Mouse (Mus musculus) B cell, adult (primary cell): ENCODE measurements around the gene Phf7. TPM values are rescaled to one million over a fixed set of nuclear protein-coding genes. Genes with fewer than 3 reads are reported as not detected.

Source experiments
- total RNA-seq: library from RNA; stranded (reverse); gene quantifications from 4 replicates; pipeline ENCODE4 v1.2.4, GENCODE M21; 2023; ENCODE audit not compliant: inconsistent age

Gene Phf7
- total RNA-seq, result 13.3 to 16.2 TPM (median 15.3 TPM) in 4 replicates

DNA sequence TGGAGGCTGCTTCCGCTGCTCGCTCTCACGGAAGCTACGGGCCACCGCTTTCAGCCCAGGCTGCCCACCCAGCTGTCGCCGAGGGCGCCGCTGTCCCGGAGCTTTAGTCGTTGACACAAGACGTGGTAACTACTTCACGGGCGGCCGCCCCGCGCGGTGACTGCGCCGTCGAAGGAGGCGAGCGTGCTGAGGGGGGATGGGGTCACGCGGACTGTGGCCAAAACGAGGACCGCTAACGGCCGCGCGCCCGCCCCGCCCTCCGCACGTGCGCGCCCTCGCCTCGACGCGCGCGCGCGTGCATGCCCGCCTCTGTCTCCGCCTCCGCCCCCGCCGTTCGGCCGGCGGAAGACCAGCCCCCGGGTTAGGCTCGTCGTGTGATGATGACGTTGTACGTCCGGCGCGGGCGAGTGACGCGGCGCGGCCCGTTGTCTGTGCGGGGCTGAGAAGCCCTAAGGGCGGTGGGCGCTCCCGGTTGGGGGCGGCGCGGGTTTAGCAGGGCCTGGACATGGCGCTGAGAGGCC is at the start of gene Phf7, which contains the start of gene Bap1:
Gene Phf7 (minus strand): TSS at position 234 of the 521 bp plus-strand sequence.
Gene Bap1 (plus strand): TSS at position 367 of the 521 bp plus-strand sequence.

GRCm38 (mm10) chr14:31217666-31218065 is 33.5 kb downstream of the Phf7 start, which contains the start of gene Sema3g:
Sema3g (plus strand) TSS chr14:31217860.

DNA sequence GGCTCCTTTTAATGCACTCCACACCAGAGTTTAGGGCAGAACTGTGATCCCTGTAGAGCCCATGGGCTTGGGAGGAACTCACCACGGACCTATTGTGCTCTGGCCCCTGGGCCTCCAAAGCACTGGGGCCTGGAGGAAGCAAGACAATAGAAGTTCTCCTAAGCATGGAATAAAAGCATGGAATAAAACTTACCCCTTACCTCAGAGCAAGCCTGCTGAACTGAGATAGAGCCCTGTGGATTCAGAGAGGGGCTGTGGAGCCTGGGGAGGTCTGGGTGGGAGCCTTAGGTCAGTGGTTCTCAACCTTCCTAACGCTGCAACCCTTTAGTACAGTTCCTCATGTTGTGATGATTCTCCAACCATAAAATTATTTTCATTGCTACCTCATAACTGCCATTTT is 34.3 kb downstream of the Phf7 start, which contains the start of gene Nisch:
Gene Nisch (minus strand): TSS at position 101 of the 400 bp plus-strand sequence.

GRCm38 (mm10) chr14:31208084-31208483 is 43.0 kb downstream of the Phf7 start, which contains the start of gene Tnnc1:
Tnnc1 (plus strand) TSS chr14:31208312.

Other genes with a start within 250 kb of the Phf7 start
- 12.7 to 14.4 TPM (median 13.7 TPM) in 4 replicates for gene Glt8d1, start 249.9 kb downstream of the Phf7 start, total RNA-seq
- gene Spcs1, start 249.6 kb downstream of the Phf7 start, total RNA-seq, result 65.2 to 95.5 TPM (median 75.3 TPM) in 4 replicates
- gene Pbrm1, start 232.2 kb downstream of the Phf7 start, total RNA-seq, result 75.0 to 87.2 TPM (median 79.0 TPM) in 4 replicates
- 492 to 523 TPM (median 508 TPM) in 4 replicates for gene Gnl3, start 232.2 kb downstream of the Phf7 start, total RNA-seq
- gene Smim4, start 122.4 kb downstream of the Phf7 start, total RNA-seq, result 29.5 to 36.6 TPM (median 32.7 TPM) in 4 replicates
- gene Nt5dc2, start 120.3 kb downstream of the Phf7 start, total RNA-seq, result 0.90 to 2.2 TPM (median 1.5 TPM) in 4 replicates
- 0.60 to 1.9 TPM (median 0.69 TPM) in 4 replicates for gene Stab1, start 82.7 kb downstream of the Phf7 start, total RNA-seq
- not detected in 4 replicates for gene Tnnc1, start 43.0 kb downstream of the Phf7 start, total RNA-seq
- 333 to 346 TPM (median 340 TPM) in 4 replicates for gene Nisch, start 34.4 kb downstream of the Phf7 start, total RNA-seq
- 0.16 to 0.21 TPM (median 0.21 TPM) in 3 of 4 replicates, not detected in the other for gene Sema3g, start 33.5 kb downstream of the Phf7 start, total RNA-seq
- 117 to 125 TPM (median 123 TPM) in 4 replicates for gene Bap1, start 133 bp upstream of the Phf7 start, total RNA-seq
- 0.15 to 0.36 TPM (median 0.24 TPM) in 4 replicates for gene Dnah1, start 72.6 kb upstream of the Phf7 start, total RNA-seq
- 47.8 to 54.0 TPM (median 51.6 TPM) in 4 replicates for gene Capn7, start 85.3 kb upstream of the Phf7 start, total RNA-seq
- 263 to 304 TPM (median 276 TPM) in 4 replicates for gene Sh3bp5, start 184.8 kb upstream of the Phf7 start, total RNA-seq
- gene Eaf1, start 243.1 kb upstream of the Phf7 start, total RNA-seq, result 33.2 to 41.6 TPM (median 35.5 TPM) in 4 replicates
- gene Mettl6, start 243.7 kb upstream of the Phf7 start, total RNA-seq, result 35.6 to 43.9 TPM (median 40.2 TPM) in 4 replicates